In the genomic region with DNA sequence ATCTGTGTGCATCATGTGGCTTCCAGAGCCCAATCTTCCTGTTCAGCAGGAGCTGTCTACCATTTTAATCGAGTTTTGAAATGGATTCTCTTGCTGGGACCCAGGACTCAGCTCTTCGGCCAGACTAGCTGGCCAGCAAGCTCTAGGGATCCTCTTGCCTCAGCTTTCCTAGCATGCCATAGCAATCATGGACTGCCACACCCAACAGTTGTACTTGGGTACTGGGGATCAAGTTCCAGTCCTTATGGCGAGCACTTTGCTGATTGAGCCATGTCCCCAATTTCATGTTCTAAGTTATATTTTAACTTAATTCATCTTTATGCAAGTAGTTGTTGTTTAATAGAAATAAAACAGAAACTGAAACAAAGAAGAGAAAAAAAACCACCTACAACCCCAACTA, we compare ENCODE assay signal across 27 mouse cellular contexts.
A peak's percentile ranks its signal among the peaks of the same experiment; 100 is the strongest.
DNase-seq lines count a peak whose midpoint lies in the region; ATAC-seq and TF ChIP-seq lines count a peak whose summit lies in the region.
"Had no signal": no experiment of that assay in that cellular context is flagged by ENCODE, and none has a peak within 500 bp of the region (broad histone marks: within the 10 kb centered on the region; RNA-seq: fewer than 3 reads in every experiment).

No protein-coding gene starts in this region.

- peak; percentile 68 for ATAC-seq in intestine, embryonic 16.5 days
- ATAC-seq in intestine, embryonic 15.5 days: no peak
- peak; percentile 89 for ATAC-seq in intestine, postnatal 0 days
- ATAC-seq: activated CD4-positive, CD25-positive, alpha-beta regulatory T cell, adult 4 months; CD4-positive, CD25-positive, alpha-beta regulatory T cell, adult 4 months; forebrain, embryonic 14.5 days; forebrain, embryonic 16.5 days; Patski had no signal

- TF ChIP-seq CTCF in intestine, postnatal 0 days (IDR thresholded peaks at IDR 0.05; ENCODE audit: low read depth): no peak
- TF ChIP-seq CTCF in small intestine, adult 2 months (IDR thresholded peaks at IDR 0.05; ENCODE audit: extremely low read depth, insufficient read length, insufficient replicate concordance, low read depth, low read length): no peak

- H3K27me3 ChIP-seq in intestine, embryonic 16.5 days (replicated peaks; ENCODE audit: control insufficient read depth, insufficient read depth, low read length): no peaks in the 10 kb centered on the region
- no peaks in the 10 kb centered on the region for H3K27me3 ChIP-seq in intestine, embryonic 15.5 days (replicated peaks)
- no peaks in the 10 kb centered on the region for H3K27me3 ChIP-seq in intestine, postnatal 0 days (replicated peaks; ENCODE audit: control insufficient read depth, insufficient read depth, low read length)
- no peaks in the 10 kb centered on the region for H3K27me3 ChIP-seq in small intestine, adult 2 months (ENCODE audit: control insufficient read depth, insufficient read depth, low read length)
- H3K27me3 ChIP-seq: CH12.LX; embryonic facial prominence, embryonic 13.5 days; embryonic facial prominence, embryonic 15.5 days; forebrain, embryonic 12.5 days had no signal

- no peak overlapping the region for H3K4me2 ChIP-seq in intestine, embryonic 16.5 days (ENCODE audit: low read depth, low read length)
- H3K4me2 ChIP-seq in intestine, embryonic 15.5 days (replicated peaks): no peak overlapping the region
- no peak overlapping the region for H3K4me2 ChIP-seq in intestine, postnatal 0 days (replicated peaks; ENCODE audit: low read depth)
- H3K4me2 ChIP-seq: embryonic facial prominence, embryonic 13.5 days; embryonic facial prominence, embryonic 15.5 days; forebrain, embryonic 12.5 days had no signal

- no peak overlapping the region for H3K9ac ChIP-seq in intestine, embryonic 16.5 days (ENCODE audit: low read depth, low read length)
- H3K9ac ChIP-seq in intestine, embryonic 15.5 days: no peak overlapping the region
- H3K9ac ChIP-seq in intestine, postnatal 0 days (ENCODE audit: low read depth, low read length): no peak overlapping the region
- H3K9ac ChIP-seq: embryonic facial prominence, embryonic 13.5 days; embryonic facial prominence, embryonic 15.5 days; forebrain, embryonic 12.5 days had no signal

- H3K27ac ChIP-seq in intestine, embryonic 16.5 days (ENCODE audit: low read length): no peak overlapping the region
- H3K27ac ChIP-seq in intestine, embryonic 15.5 days: no peak overlapping the region
- H3K27ac ChIP-seq in intestine, postnatal 0 days (ENCODE audit: low read depth, low read length): peak overlapping the region; percentile 64; the same call in 1 of the 2 replicates
- H3K27ac ChIP-seq in small intestine, adult 2 months (ENCODE audit: insufficient read depth, low read depth, low read length): peak overlapping the region; percentile 82
- H3K27ac ChIP-seq: embryonic facial prominence, embryonic 13.5 days; embryonic facial prominence, embryonic 15.5 days; forebrain, embryonic 10.5 days; forebrain, embryonic 12.5 days had no signal

- H3K36me3 ChIP-seq in intestine, embryonic 16.5 days (ENCODE audit: control insufficient read depth, insufficient read depth, low read length): no peaks in the 10 kb centered on the region
- no peaks in the 10 kb centered on the region for H3K36me3 ChIP-seq in intestine, embryonic 15.5 days
- H3K36me3 ChIP-seq in intestine, postnatal 0 days (ENCODE audit: control insufficient read depth, insufficient read depth): no peaks in the 10 kb centered on the region
- no peaks in the 10 kb centered on the region for H3K36me3 ChIP-seq in small intestine, adult 2 months (ENCODE audit: control insufficient read depth, insufficient read depth, low read length)
- H3K36me3 ChIP-seq: embryonic facial prominence, embryonic 13.5 days; embryonic facial prominence, embryonic 15.5 days; forebrain, embryonic 10.5 days; forebrain, embryonic 12.5 days; G1E had no signal

- TF ChIP-seq POLR2A in small intestine, adult 2 months (IDR thresholded peaks at IDR 0.05; ENCODE audit: low read depth, low read length): no peak

- WGBS in intestine, embryonic 16.5 days: 83% methylated on average over 3 of the region's 3 CpGs
- WGBS in intestine, embryonic 15.5 days: 79% methylated on average over 3 of the region's 3 CpGs
- WGBS in intestine, postnatal 0 days: 56% methylated on average over 3 of the region's 3 CpGs
- WGBS in small intestine, adult 2 months: 46% methylated on average over 3 of the region's 3 CpGs

- H3K9me3 ChIP-seq in intestine, embryonic 16.5 days (ENCODE audit: control insufficient read depth, low read length): no peaks in the 10 kb centered on the region
- H3K9me3 ChIP-seq in intestine, embryonic 15.5 days: no peaks in the 10 kb centered on the region
- H3K9me3 ChIP-seq in intestine, postnatal 0 days (ENCODE audit: control insufficient read depth): no peaks in the 10 kb centered on the region
- H3K9me3 ChIP-seq: embryonic facial prominence, embryonic 13.5 days; embryonic facial prominence, embryonic 15.5 days; forebrain, embryonic 10.5 days; forebrain, embryonic 12.5 days had no signal

- H3K4me3 ChIP-seq in intestine, embryonic 16.5 days (ENCODE audit: low read length): no peak overlapping the region
- H3K4me3 ChIP-seq in intestine, embryonic 15.5 days (replicated peaks): no peak overlapping the region
- H3K4me3 ChIP-seq in intestine, postnatal 0 days (ENCODE audit: low read depth, low read length): no peak overlapping the region
- no peak overlapping the region for H3K4me3 ChIP-seq in small intestine, adult 2 months (ENCODE audit: low read depth, low read length)
- H3K4me3 ChIP-seq: embryonic facial prominence, embryonic 13.5 days; embryonic facial prominence, embryonic 15.5 days; erythroblast, embryonic 14.5 days; forebrain, embryonic 10.5 days; forebrain, embryonic 12.5 days had no signal

- DNase-seq in cerebellum, adult 9-11 months: no peak
- DNase-seq: adrenal gland, adult 8-10 months; adrenal gland, postnatal 14 days; adrenal gland, postnatal 36 days; B cell, adult 2 months; cerebellum, adult 11-12 months; cerebellum, adult 2 months; cerebellum, adult 9-10 months; cerebellum, postnatal 14 days; cerebellum, postnatal 36 days; embryo, embryonic 11 days had no signal

- 0 out of 2 replicates have a peak, but pooled peaks cover 3% of the 10 kb centered on the region for H3K4me1 ChIP-seq in intestine, embryonic 16.5 days (ENCODE audit: control insufficient read depth, insufficient read depth, low read length)
- no peaks in the 10 kb centered on the region for H3K4me1 ChIP-seq in intestine, embryonic 15.5 days (replicated peaks)
- H3K4me1 ChIP-seq in intestine, postnatal 0 days (replicated peaks; ENCODE audit: control insufficient read depth, insufficient read depth, low read length): 0 out of 2 replicates have a peak, but pooled peaks cover 6% of the 10 kb centered on the region
- peaks cover 8% of the 10 kb centered on the region; the same call in 1 of the 2 replicates for H3K4me1 ChIP-seq in small intestine, adult 2 months (ENCODE audit: control insufficient read depth, insufficient read depth, insufficient read length, low read length)
- H3K4me1 ChIP-seq: embryonic facial prominence, embryonic 15.5 days; forebrain, embryonic 10.5 days; forebrain, embryonic 12.5 days had no signal

Comparison
In these comparisons a context has a peak if more than half of its experiments do, and no peak if none do; other contexts are left out.
1. H3K27ac ChIP-seq: peak in intestine, postnatal 0 days (single experiment) and small intestine, adult 2 months (single experiment); none in intestine, embryonic 16.5 days (single experiment) and intestine, embryonic 15.5 days (single experiment).